Mouse (Mus musculus) heart, adult 9 months (tissue): ENCODE measurements around the gene Nexn.

Experiments used
- DNase-seq, 2 experiments: peaks; one replicate each; pipeline ENCODE4 v3.0.0; 2022; ENCODE audit warnings: low spot score in 2 of 2

Gene Nexn

DNA sequence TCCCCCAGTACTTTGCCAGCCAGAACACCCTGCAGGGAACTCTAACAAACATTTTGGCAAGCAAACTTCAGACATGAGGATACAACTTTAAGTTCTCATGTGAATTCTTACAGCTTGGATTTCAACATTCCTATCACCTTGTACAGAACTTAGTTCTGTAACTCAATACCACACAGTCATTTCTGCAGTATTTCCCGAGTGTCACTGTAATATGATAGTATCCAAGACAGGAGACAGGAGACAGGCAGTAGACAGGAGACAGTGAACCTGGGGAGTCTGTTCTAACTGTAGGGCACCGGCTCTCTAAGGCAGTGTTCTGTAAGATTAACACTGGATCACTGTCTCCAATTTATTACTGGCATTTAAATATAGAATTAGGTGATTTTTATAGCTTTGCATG is 12.3 kb upstream of the Nexn start:
- no peak for DNase-seq

DNA sequence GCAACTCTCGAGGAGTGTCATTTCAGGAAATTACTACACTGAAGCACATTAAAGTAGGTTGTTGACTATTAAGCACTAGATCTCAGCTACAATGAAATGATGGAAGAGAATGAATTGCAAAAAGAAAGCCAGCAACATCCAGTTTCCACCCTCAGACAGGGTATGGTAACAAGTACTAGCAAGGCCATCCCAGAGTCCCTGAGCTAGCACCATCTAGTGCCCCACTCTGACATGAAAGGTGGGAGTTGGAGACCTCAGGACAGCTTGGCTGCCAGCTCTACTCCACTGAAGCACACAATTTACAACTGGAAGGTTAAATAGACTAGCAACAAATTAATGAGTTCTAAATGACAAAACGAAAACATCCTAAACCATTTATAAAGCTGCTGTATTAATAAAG is 11.8 kb upstream of the Nexn start:
- no peak for DNase-seq

DNA sequence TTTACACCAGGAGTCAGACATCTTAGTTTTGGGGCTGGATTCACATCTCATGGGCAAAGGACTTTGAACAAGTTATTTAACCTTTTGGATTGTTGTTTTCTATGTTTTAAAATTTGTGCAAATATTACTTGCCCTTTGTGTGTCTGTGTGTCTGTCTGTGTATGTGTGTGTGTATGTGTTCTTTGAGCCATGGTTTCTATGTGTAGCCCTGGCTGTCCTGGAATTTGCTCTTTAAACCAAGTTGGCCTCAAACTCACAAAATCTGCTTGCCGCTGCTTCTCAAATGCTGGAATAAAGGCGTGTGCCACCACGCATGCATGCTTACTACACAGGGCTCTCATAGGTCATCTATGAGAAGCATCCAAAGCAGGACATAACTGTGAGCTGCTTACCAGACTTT is 10.8 kb upstream of the Nexn start:
- no peak for DNase-seq

DNA sequence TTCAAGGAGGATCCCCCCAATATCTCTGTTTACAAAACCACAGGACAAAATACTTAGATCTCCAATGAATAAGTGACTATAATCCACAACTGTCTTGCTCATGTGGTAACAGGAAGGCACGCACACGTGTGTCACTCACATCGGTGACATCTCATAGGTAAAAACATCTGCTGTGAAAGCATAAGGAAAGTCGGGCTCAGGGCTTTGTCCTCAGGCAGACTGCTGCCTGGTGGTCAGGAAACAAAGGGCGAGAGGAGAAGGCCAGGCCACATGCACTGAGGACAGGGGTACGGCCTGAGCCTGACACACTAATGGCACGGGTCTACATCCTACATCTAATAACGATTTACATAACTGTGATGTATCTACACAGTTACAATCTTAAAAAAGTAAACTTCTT is 8.9 kb upstream of the Nexn start:
- DNase-seq = no peak

DNA sequence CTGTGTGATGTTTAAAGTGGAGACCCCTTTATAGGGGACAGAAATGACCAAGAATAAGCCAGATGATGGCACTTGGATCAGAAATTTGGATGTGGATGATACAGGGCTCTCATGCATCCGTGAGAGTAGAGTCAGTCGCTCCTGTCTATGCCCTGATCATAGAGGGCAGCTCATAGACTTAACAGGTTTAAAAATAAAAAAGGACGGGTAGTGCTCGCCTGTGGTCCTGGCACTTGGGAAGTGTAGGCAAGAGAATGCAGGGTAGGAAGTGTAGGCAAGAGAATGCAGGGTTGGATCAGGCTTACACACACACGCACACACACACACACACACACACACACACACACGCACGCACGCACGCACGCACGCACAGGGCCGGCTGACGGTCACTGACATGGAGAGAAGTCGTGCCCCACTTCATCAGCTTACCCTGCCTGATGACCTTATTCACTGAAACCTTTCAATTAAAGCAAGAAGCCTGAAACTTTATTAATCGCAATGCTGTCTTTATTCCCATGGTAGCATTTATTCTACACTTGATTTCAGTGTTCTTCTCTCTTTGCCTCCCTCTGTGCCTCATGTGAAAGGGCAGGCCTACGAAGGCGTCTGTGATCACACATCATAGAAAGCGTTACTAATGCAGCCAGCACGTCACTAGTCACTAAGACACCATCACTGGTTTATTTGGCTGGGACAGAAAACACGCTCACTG is 7.0 kb upstream of the Nexn start:
- no peak for DNase-seq

DNA sequence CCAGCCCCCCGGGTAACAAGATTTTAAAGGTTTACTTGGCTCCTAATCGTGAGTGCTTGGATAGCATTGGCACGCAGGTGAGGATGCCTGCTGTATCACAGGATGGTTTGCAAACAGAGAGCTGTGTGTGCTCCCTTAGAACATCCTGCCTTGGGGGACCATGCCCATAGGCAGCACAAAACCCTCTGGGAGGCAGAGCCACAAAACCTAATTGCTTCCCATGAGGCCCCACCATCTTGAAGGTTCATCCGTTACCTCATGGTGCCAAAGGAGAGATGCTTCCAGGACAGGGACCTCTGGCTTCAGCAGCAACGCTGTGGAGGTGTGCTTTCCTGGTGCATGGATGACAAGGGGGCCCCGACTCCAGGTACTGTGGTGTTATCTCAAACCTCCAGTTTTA is 5.7 kb upstream of the Nexn start:
- no peak for DNase-seq

DNA sequence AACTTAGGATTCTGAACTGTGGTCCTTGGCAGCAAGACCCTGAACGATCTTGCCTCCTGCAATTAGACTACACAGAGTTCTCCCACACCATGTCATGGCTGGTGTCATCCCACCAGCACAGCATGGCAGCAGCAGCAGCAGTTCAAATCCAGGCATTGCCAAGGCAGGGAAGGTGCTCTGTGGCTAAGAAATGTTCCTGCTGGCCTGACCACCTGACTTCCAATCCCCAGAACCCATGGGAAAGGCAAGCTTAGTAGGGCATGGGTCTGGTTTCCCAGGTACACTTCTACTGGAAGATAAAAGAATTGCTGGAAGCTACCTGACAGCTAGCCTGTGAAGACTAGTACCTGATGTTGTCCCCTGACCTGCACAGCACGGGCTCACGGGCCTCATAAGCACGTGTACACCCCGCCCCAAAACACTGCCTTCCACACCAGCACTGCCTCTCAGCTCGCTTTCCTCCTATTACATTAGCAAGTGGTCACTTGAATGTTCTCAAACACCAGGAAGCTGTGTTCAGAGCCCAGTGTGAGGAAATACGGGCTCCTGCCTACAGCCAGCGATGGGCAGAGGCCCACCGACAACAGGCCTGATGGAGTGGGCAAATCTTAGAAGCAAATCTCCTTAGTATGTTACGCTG is 5.0 kb upstream of the Nexn start:
- DNase-seq = no peak

DNA sequence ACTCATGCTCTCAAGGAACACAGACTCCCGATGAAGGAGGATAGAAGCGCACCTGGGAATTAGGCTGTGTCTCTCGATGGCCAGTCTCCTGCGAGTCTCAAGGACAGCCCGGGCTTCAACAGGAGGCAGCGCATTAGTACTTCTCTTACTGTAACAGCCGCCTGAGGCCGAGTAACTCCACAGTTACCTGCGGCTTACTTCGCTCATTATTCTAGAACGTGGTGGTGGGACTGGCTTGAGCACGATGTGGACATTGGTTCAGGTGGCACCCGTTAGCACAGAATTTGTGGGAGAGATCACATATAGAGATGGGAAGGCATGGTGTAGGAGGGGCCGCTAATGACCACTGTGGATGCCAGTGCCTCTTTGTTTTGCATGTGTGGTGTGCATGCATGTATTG is 1.9 kb upstream of the Nexn start:
- DNase-seq = no peak

DNA sequence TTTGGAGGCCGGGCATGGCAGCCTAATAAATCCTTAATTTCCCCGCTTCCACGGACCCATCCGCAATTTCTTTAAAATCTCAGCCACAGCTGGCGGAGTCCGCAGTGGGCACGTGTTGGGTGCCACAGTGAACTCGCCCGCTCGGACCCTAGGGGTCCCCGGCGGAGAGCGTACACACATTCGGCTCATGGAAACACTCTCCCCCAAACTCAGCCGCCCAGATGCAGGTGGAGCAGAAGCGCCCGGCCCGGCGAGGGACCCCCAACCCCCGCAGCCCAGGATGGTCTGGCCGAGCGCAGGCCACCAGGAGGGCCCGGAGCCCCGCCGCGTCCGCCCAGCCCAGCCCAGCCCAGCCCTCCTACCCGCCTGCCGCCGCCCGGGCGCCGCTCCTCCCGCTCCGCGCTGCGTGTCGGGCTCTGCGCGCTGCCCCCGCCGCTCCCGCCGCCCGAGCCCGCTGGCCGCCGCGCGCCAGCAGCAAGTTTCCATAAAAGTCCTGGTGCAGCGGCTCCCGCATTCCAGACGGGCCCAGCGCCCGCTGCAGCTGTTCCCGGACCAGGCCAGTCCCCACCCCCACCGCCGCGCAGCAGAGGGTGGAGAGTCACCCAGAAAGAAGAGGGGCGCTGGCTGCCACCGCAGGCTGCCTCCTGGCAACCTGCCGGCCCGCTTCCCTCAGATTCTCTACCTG is 657 bp downstream of the Nexn start:
- peak; percentile 84 to 86 for DNase-seq

DNA sequence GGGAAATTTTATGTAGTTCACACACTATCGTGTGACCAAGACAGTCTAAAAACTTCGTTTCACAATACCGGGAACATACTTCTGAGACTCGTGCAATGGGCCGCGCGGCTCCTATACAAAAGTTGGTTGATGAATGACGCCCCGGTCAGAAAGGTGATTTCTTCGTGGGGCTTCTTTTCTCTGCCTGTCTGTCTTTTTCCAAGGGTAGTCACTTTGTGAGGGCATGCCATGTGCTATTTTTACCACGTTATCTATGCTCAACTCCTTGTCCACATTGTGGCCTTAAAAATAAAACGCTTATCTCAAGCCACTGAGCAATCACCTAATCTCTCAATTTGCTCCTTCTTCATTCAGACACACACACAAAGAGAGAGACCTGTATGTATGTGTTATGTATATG is 1.3 kb downstream of the Nexn start:
- peak; percentile 33 to 57 for DNase-seq

DNA sequence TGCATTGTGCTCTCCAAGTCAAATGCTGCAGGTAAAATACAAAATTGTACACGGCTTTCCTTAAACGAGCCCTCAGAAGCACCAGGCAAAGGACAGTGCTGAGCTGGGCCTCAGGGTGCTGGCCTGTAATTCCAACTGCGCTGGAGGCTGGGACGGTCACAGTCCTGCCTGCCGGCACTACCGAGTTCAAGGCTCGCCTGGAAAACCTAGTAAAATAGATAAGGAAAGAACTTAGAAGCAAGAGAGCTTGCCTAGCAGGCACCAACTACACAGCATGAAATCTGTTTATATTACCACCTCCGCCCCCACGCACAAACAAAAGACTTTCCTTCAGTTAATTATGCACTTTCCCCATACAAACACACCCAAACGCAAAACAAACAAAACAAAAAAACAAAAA is 1.8 kb downstream of the Nexn start:
- DNase-seq = no peak

DNA sequence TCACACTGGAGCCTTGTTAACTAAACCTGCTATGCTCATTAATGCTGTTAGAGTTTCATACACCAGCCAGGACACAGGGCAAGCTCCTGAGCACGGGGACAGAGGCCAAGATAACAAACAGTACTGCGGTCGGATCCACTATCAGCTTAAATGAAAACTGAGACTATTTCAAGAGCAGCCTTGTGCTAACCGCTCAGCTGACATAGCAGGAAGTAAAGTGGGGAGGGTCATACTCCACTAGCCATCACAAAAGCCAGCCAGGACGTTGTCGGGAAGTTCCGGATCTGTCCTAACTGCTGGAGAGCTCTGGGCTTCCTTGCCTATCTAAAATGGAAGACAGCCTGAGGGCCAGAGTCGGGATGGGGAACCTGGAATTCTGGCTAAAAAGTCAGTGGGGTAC is 4.2 kb downstream of the Nexn start:
- peak; percentile 56 to 66 for DNase-seq

DNA sequence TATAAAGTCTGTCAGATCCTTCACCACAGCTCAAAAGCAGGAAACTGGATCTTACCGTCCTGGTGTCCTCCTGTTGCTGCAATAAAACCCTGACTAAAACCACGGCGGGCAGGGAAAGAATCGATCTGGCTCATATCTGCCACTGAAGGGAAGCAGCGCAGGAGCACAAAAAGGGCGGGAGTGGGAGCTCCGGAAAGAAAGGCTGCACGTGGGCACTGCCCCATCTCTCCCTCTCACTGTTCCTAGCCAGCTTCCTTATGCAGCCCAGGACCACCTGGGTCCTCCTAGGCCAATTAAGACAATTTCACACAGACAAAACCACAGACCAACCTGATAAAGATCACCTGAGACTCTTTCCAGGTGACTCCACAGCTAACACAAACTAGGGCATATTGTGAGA is 4.7 kb downstream of the Nexn start:
- DNase-seq = no peak

DNA sequence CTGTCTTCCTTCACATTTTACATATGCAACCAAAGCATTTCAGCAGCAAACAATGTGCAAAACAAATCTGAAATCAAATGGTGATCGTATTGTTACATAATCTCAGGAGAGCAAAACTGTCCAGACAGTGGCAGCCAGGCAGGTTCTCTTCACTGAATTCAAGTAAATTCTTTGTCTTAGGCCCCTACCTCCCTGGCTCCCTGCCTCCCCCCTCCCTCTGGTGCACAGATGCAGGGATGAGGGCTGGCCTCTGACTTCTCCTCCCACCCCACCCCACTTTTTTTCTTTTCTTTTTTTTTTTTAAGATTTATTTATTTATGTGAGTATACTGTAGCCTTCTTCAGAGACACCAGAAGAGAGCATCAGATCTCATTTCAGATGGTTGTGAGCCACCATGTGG is 5.8 kb downstream of the Nexn start:
- DNase-seq = no peak

DNA sequence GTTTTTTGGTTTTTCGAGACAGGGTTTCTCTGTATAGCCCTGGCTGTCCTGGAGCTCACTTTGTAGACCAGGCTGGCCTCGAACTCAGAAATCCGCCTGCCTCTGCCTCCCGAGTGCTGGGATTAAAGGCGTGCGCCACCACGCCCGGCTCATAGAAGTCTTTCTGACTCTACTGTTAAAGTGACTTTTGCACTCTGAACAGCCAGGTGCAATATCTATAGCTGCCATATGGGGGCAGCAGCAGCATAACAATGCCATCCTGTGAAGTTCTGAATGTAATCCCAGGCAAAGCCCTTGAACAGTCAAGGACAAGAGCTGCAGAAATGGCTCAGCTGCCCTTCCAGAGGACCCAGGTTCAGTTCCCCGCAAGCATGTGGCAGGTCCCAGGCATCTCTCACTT is 6.7 kb downstream of the Nexn start:
- DNase-seq = peak; percentile 47 to 82

DNA sequence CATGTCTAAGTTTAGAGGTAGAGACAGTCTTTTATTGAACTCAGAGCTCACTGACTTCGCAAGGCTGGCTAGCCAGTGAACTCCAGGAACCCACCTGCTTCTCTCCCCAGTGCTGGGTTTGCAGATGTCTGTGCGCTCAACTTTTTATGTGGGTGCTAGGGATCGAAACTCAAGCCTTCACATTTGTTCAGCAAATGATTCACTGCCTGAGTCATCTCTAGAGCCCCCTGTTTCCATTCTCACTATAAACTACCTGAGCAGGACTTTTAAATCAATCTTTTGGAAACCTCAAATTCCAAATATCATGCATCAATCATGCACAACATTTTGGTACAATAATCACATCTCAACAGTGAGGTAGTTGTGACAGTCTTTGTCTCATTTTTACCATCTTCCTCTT is 8.6 kb downstream of the Nexn start:
- DNase-seq = no peak

DNA sequence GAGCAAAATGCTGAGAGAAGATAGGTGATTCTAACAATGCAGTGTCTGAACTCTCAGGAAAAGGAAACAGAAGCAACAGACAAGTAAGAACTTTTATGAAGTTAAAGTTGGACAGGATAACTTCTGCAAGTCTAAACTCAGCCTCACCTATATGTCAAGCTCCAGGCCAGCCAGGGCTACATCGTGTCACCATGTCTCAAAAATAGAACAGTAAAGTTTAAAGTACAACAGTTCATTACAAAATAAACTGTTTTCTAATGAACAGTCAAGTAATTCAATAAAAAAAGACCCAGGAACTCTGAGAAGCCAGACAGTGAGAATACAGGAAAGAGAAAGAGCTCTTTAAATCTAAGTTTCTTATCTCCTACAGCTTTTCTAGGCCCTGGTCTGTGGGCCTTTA is 15.7 kb downstream of the Nexn start:
- DNase-seq = no peak

DNA sequence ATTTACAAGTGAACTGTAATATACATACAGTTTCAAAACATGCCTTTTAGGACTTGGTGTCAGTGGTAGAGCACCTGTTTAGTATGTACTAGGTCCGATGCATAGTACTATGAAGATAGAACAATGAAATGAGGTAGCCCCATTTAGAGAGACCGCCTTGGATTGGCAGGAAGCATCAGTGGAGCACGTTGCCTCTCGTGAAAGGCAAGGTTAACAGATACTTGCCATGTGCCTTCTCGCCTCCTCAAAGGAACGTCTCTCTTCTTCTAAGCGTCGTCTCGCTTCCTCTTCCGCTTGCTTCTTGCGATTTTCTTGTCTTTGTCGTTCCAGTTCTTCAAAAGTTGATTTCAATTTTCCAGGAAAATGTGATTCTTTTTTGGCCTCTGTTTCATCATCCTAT is 18.4 kb downstream of the Nexn start:
- no peak for DNase-seq

DNA sequence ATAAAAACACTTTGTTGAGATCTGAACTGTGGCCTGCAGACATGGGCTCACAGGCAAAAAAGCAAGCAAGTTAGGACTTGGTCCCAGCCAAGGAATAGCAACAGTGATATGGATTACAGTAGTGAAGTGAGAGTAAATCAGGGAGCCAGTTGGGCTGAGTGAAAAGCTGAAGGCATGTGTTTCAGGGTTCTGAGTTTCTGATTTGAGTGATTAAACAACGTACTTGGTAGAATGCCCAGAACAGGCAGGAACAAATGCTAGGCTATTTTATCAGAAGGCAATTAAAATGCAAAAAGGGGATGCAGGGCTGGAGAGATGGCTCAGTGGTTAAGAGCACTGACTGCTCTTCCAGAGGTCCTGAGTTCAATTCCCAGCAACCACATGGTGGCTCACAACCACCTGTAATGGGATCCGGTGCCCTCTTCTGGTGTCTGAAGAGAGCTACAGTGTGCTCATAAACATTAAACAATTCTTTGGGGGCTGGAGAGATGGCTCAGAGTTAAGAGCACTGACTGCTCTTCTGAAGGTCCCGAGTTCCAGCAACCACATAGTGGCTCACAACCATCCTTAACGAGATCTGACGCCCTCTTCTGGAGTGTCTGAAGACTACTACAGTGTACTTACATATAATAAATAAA is 20.8 kb downstream of the Nexn start:
- no peak for DNase-seq

DNA sequence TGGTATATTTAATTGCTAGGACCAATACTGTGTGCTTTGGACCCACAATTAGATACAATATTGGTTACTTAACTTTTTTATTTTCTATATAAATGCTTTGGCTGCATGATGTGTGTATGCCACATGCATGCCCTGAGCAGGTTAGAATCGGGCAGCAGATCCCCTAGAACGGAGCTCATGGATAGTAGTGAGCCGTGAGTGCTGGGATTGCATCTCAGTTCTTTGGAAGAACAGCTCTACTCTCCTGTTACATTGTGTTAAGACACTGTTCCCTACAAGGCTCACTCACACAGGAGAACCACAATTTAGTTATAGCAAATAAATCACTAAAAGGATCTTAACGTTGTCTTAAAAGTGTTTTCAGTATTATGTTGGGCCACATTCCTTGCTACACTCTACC is 22.8 kb downstream of the Nexn start:
- DNase-seq = no peak

DNA sequence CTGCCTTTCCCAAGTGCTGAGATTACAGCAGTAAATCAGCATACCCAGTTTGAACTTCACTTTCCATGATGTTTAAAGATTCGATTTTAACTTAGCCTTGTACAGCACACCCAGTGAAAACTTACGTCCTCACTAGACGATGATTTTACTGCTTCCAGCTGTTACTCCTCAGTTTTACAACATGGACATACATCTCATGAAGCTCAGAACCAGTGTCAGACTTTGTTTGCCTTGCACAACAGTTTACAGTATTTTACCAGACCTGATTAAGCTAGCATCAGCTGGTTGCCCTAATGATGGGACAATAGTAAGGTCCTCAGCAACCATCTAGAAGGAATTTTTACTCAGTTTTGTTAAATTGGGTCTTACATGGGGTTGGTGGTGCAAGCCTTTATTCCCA is 25.1 kb downstream of the Nexn start:
- DNase-seq = no peak

DNA sequence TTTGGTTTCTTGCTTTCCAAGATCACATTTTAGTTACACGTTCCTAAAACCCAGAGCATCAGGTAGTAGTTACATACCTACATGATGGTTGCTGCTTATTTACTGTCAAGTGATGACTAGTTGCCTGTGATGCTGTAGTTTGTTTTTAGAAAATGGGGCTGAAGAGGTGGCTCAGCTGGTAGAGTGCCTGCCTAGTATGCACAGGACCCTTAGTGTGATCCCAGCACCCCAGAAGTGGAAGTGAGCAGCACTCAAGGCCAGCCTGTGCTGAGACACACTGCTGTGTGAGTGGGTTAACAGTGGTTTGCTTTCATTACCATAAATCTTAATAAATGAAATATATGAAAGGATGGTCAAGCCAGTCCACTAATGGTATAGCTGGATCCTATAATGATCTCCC is 26.6 kb downstream of the Nexn start:
- no peak for DNase-seq

DNA sequence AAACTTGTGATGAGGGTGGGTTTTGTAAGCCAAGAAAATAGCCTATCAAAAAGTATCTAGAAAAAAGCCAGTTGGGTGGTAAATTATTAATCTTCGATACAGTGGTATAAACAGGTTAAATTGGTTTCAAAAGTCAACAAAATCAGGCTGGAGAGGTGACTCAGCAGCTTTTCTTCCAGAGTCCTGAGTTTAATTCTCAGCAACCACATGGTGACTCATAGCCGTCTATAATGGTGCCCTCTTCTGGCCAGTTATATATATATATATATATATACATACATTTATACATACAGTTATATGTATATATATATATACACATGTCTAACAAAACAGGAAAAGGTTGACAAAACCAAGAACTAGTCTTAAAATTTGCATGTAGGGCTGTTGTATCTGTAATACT is 27.3 kb downstream of the Nexn start:
- no peak for DNase-seq
